Mouse (Mus musculus) lung, postnatal 0 days (tissue): Measurements from ENCODE around the gene Cltrn.

Source experiments
- CTCF ChIP-seq: IDR thresholded peaks from 2 replicates; pipeline ENCODE4 v1.5.1; 2016; ENCODE audit warnings: antibody characterized with exemption, mild to moderate bottlenecking
- EP300 ChIP-seq: IDR thresholded peaks from 2 replicates; pipeline ENCODE4 v1.6.1; 2016; ENCODE audit warnings: antibody characterized with exemption, mild to moderate bottlenecking, control low read depth

- TF ChIP-seq CTCF (no peak), EP300 (no peak)
These were observed 1.3 kb downstream of the Cltrn start for GRCm38 (mm10) chrX:164089916-164090315.
